Mouse (Mus musculus) liver, embryonic 11.5 days (tissue): ENCODE data around the gene Kalrn. TPM values are rescaled to one million over a fixed set of nuclear protein-coding genes. Genes with fewer than 3 reads are reported as not detected.

Experiments
- ATAC-seq: fragments of 200-750 bp; cut with Nextera tagmentation; replicated peaks from 2 replicates; pipeline ENCODE4 v1.8.0; 2017; ENCODE audit warnings: moderate number of reproducible peaks, mild to moderate bottlenecking, moderate TSS enrichment, moderate library complexity; ENCODE audit not compliant: low FRiP score
- DNase-seq: peaks from one replicate; pipeline ENCODE4 v3.0.0-alpha.2; 2017; ENCODE audit warnings: low spot score
- H3K27ac ChIP-seq: fragments of 300-500 bp; sonication (generic); 2 replicates; pipeline ENCODE4 v1.5.1; 2014; ENCODE audit warnings: mild to moderate bottlenecking, low read depth, low read length, control low read depth
- H3K27me3 ChIP-seq: fragments of 300-500 bp; sonication (generic); replicated peaks from 2 replicates; pipeline ENCODE4 v1.6.1; 2014; ENCODE audit warnings: low read length, mixed read lengths; ENCODE audit not compliant: control insufficient read depth, insufficient read depth
- H3K36me3 ChIP-seq: fragments of 300-500 bp; sonication (generic); 2 replicates; pipeline ENCODE4 v1.6.1; 2014; ENCODE audit warnings: mild to moderate bottlenecking, low read length, moderate library complexity, mixed read lengths; ENCODE audit not compliant: control insufficient read depth, insufficient read depth
- H3K4me1 ChIP-seq: fragments of 300-500 bp; sonication (generic); replicated peaks from 2 replicates; pipeline ENCODE4 v1.6.1; 2014; ENCODE audit warnings: low read length, mixed read lengths; ENCODE audit not compliant: control insufficient read depth, insufficient read depth
- H3K4me2 ChIP-seq: fragments of 300-500 bp; sonication (generic); 2 replicates; pipeline ENCODE4 v1.6.1; 2014; ENCODE audit warnings: mild to moderate bottlenecking, control low read depth, moderate library complexity
- H3K4me3 ChIP-seq: fragments of 300-500 bp; sonication (generic); 2 replicates; pipeline ENCODE4 v1.5.1; 2014; ENCODE audit warnings: low read depth, low read length, control low read depth
- H3K9ac ChIP-seq: fragments of 300-500 bp; sonication (generic); 2 replicates; pipeline ENCODE4 v1.6.1; 2014; ENCODE audit warnings: low read depth, low read length, control low read depth
- H3K9me3 ChIP-seq: fragments of 300-500 bp; sonication (generic); 2 replicates; pipeline ENCODE4 v1.6.1; 2016; ENCODE audit warnings: low read length, inconsistent platforms, mixed read lengths; ENCODE audit not compliant: control insufficient read depth
- WGBS: fragments of 180-500 bp; shearing (Covaris S2); extraction: QIAGEN DNeasy Blood & Tissue Kit; methylation state at CpG from one replicate; pipeline ENCODE4 v1.1.7; 2014; 5-methylcytosine and 5-hydroxymethylcytosine counted together
- polyA plus RNA-seq: library from polyadenylated mRNA; unstranded; fragments of >200 nt; fragmentation: Nextera tagmentation; extraction: Ambion mirVana; gene quantifications from 2 replicates; pipeline ENCODE4 v1.2.1, GENCODE M21; 2014

The Kalrn gene
- polyA plus RNA-seq, 1 experiment from 2014 or later: 25.1 TPM

DNA sequence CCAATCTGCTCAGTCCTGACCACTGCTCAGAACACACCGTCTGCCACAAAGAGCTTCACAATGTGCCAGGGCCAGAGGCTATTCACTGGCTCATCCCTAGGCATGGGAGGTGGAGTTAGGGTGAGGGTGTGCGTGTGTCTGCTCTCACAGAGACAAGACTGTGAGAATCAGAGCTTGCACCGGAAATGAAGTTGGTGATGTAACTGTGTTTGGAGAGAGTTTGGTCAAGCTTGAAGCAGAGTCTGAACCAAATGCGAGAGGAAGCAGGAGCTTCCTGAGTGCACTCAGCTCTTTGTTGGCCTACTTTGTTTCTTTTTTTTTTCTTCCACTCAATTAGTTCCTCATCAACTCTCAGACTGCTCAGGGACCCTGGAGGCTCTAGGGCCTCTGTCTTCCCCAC, 325.1 kb downstream of the Kalrn start:
- Histone ChIP-seq H3K9ac (no peak overlapping the region), H3K4me1 (no peaks in the 10 kb centered on the region), H3K4me2 (no peak overlapping the region), H3K27me3 (no peaks in the 10 kb centered on the region), H3K27ac (no peak overlapping the region), H3K4me3 (no peak overlapping the region), H3K9me3 (no peaks in the 10 kb centered on the region), H3K36me3 (peaks cover 2% of the 10 kb centered on the region; the same call in 1 of the 2 replicates)
- ATAC-seq: no peak
- DNase-seq: no peak
- WGBS: 47% methylated on average over 4 of the region's 4 CpGs

DNA sequence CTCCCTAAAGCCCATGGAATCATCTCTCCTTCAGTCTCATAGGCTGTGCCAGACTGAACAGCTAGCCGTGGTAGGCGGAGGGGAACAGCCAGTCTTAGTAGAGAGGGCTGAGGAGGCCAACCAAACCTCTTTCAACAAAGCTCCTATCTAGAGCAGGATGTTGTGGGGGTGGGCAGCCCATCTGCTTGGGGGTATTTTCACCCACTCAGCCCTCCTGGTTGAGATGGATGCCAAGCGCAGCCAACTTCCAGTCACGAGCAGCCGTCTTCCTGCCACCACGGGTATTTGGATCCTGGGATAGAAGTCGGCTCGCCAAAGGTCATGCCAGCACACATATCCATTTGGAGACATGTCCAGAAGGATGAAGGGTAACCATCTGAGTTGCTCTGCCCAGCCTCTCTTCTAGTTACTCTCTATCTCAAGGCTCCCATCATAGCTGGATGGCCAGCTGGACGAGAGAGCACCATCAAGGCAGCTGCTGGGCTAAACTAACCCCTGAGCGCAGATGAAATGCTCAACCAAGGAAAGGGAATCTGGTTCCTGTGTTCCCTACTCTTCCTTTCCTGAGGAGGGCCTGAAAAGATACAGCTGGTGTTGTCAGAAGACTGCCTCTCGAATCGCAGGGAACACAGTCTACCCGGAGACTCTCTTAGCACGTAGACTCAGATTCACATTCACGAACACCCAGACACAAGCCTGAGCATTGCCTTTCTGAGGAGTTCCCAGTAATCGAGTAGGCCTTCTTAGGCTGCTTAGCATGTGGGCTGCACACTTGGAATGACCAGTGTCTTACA, 331.2 kb downstream of the Kalrn start:
- ATAC-seq: no peak
- 85% methylated on average over 16 of the region's 16 CpGs for whole genome bisulfite sequencing

GRCm38 (mm10) chr16:34239618-34240017, 333.7 kb downstream of the Kalrn start:
- H3K9me3 ChIP-seq: no peaks in the 10 kb centered on the region
- H3K4me3 ChIP-seq: no peak overlapping the region
- no peak overlapping the region for H3K4me2 ChIP-seq
- no peaks in the 10 kb centered on the region for H3K4me1 ChIP-seq
- 77% methylated on average over 4 of the region's 4 CpGs for WGBS
- ATAC-seq (no peak), DNase-seq (no peak)
- H3K36me3 ChIP-seq: no peaks in the 10 kb centered on the region
- no peak overlapping the region for H3K27ac ChIP-seq
- no peaks in the 10 kb centered on the region for H3K27me3 ChIP-seq
- H3K9ac ChIP-seq: no peak overlapping the region

More for the DNA sequence above, 331.2 kb downstream of the Kalrn start:
- no peak for DNase-seq
- Histone ChIP-seq H3K4me3 (no peak overlapping the region), H3K36me3 (no peaks in the 10 kb centered on the region), H3K4me1 (no peaks in the 10 kb centered on the region), H3K9me3 (no peaks in the 10 kb centered on the region), H3K4me2 (no peak overlapping the region), H3K27me3 (no peaks in the 10 kb centered on the region), H3K27ac (no peak overlapping the region), H3K9ac (no peak overlapping the region)

- no peak overlapping the region for H3K9ac ChIP-seq
- no peaks in the 10 kb centered on the region for H3K9me3 ChIP-seq
- DNase-seq: no peak
- H3K4me2 ChIP-seq: no peak overlapping the region
- no peaks in the 10 kb centered on the region for H3K36me3 ChIP-seq
- H3K4me1 ChIP-seq: no peaks in the 10 kb centered on the region
- H3K27ac ChIP-seq: no peak overlapping the region
- WGBS: 76% methylated on average over 12 of the region's 12 CpGs
- no peaks in the 10 kb centered on the region for H3K27me3 ChIP-seq
- no peak for ATAC-seq
- no peak overlapping the region for H3K4me3 ChIP-seq
These were observed 336.3 kb downstream of the Kalrn start for GRCm38 (mm10) chr16:34236898-34237611.

DNA sequence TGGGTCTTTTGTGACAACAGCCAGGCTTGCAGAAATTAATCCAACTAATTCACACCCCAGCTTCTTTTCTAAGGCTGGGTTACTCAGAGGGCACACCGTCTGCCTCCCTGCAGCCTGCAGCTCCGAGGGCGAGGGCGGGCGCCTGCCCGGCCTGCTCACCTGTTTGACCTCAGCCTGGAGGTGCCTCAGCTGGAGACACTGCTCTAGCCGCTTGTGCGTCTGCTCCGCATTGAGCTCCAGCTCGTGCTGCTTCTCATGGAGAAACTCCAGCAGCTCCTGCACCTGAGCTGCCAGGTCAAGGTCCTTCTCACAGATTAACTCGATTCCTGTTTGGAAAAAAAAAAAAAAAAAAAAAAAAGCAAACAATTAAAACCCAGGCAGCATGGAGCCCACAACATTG, 338.2 kb downstream of the Kalrn start:
- Histone ChIP-seq H3K4me2 (no peak overlapping the region), H3K36me3 (no peaks in the 10 kb centered on the region), H3K27me3 (no peaks in the 10 kb centered on the region), H3K4me3 (no peak overlapping the region), H3K4me1 (no peaks in the 10 kb centered on the region), H3K9me3 (no peaks in the 10 kb centered on the region), H3K27ac (no peak overlapping the region), H3K9ac (no peak overlapping the region)
- ATAC-seq (no peak), DNase-seq (no peak)
- WGBS: 73% methylated on average over 11 of the region's 11 CpGs

DNA sequence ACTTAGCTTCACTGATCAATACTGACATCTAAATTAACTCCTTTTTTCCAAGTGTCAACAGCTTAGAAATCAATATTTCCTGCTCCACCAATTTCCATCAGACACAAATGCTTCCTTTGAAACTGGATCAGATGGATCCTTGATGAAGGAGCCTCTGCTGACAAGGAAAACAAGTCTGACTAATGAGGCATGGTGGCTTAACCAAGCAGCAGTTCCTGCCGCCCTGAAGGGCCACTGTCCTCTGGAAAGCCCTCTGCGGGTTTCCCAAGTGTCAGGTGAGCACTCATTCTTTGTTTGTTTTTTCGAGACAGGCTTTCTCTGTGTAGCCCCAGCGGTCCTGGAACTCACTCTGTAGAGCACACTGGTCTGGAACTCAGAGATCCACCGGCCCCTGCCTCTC, 341.4 kb downstream of the Kalrn start:
- no peak overlapping the region for H3K9ac ChIP-seq
- H3K9me3 ChIP-seq: no peaks in the 10 kb centered on the region
- H3K27ac ChIP-seq: no peak overlapping the region
- no peaks in the 10 kb centered on the region for H3K36me3 ChIP-seq
- DNase-seq (no peak), ATAC-seq (no peak)
- no peaks in the 10 kb centered on the region for H3K27me3 ChIP-seq
- H3K4me2 ChIP-seq: no peak overlapping the region
- H3K4me3 ChIP-seq: no peak overlapping the region
- H3K4me1 ChIP-seq: no peaks in the 10 kb centered on the region
- 46% methylated on average over 5 of the region's 5 CpGs for WGBS

DNA sequence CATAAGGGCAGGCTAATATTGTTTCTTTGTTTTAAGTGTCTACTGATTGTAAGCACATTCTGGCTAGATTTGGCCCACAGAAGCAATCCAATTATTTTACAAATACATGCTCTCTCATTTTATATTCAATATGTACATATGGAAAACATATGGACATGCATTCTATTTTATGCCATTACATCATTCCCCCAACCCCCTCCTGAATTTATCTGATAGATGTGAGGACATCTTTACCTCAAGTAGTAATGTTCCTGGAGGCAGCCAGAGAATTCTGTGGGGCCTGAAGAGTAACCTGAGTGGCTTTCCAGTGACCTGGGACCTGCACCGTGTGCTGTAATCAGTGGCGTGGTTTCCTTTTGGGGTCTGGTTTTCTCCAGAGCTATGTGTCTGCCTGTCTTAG, 342.2 kb downstream of the Kalrn start:
- DNase-seq: no peak
- 36% methylated on average over 2 of the region's 2 CpGs for WGBS

GRCm38 (mm10) chr16:34229350-34229749, 344.0 kb downstream of the Kalrn start:
- Histone ChIP-seq H3K9me3 (no peaks in the 10 kb centered on the region), H3K27me3 (no peaks in the 10 kb centered on the region), H3K9ac (no peak overlapping the region), H3K27ac (no peak overlapping the region), H3K4me3 (no peak overlapping the region), H3K4me2 (no peak overlapping the region), H3K4me1 (no peaks in the 10 kb centered on the region), H3K36me3 (no peaks in the 10 kb centered on the region)
- ATAC-seq: no peak
- no peak for DNase-seq
- 65% methylated on average over 8 of the region's 8 CpGs for WGBS

More for the DNA sequence above, 342.2 kb downstream of the Kalrn start:
- H3K4me1 ChIP-seq: no peaks in the 10 kb centered on the region
- H3K9ac ChIP-seq: no peak overlapping the region
- no peak for ATAC-seq
- no peak overlapping the region for H3K4me2 ChIP-seq
- no peaks in the 10 kb centered on the region for H3K36me3 ChIP-seq
- H3K27ac ChIP-seq: no peak overlapping the region
- no peaks in the 10 kb centered on the region for H3K9me3 ChIP-seq
- H3K4me3 ChIP-seq: no peak overlapping the region
- H3K27me3 ChIP-seq: no peaks in the 10 kb centered on the region

DNA sequence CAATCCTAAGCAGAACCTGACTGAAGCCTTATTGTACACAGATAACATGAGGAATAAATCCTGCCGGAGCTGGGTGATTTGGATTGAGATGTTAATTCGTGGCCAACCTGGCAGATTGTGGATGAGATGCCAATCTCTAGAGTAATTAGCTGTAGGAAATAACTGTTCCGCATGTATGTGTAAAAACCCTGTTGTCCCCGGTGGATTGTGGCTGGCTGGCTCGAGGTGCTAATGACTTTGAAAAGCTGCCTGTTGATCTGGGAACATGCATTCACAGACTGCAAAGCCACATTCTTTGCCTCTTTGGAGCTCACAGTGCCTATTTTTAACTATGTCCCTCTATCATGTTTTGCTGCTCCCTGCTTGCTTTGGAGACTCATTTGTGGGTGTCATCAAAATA, 344.7 kb downstream of the Kalrn start:
- no peak for DNase-seq
- Histone ChIP-seq H3K27ac (no peak overlapping the region), H3K36me3 (no peaks in the 10 kb centered on the region), H3K9ac (no peak overlapping the region), H3K4me2 (no peak overlapping the region), H3K4me3 (no peak overlapping the region), H3K27me3 (no peaks in the 10 kb centered on the region), H3K4me1 (no peaks in the 10 kb centered on the region), H3K9me3 (no peaks in the 10 kb centered on the region)
- WGBS: 50% methylated on average over 5 of the region's 5 CpGs
- no peak for ATAC-seq
